Mouse (Mus musculus) hindbrain, embryonic 16.5 days (tissue): ENCODE measurements around the gene Cplx1. TPM values are rescaled to one million over a fixed set of nuclear protein-coding genes. Genes with fewer than 3 reads are reported as not detected.
"Not testable (repeated sequence)": the region's sequence is repeated elsewhere in the genome, so short reads cannot be mapped to it uniquely, and the experiment has no call there.

ENCODE experiments used
- ATAC-seq: fragments of 200-750 bp; cut with Nextera tagmentation; 2 replicates; pipeline ENCODE4 v1.8.0; 2017; ENCODE audit warnings: moderate TSS enrichment, moderate library complexity
- H3K27ac ChIP-seq: fragments of 300-500 bp; sonication (generic); 2 replicates; pipeline ENCODE4 v1.5.1; 2014; ENCODE audit warnings: low read depth, mild to moderate bottlenecking, control low read depth, low read length, moderate library complexity
- H3K27me3 ChIP-seq: fragments of 300-500 bp; sonication (generic); replicated peaks from 2 replicates; pipeline ENCODE4 v1.6.1; 2014; ENCODE audit warnings: low read length; ENCODE audit not compliant: control insufficient read depth, insufficient read depth
- H3K36me3 ChIP-seq: fragments of 300-500 bp; sonication (generic); 2 replicates; pipeline ENCODE4 v1.6.1; 2014; ENCODE audit warnings: mild to moderate bottlenecking, low read length, moderate library complexity, mixed read lengths; ENCODE audit not compliant: control insufficient read depth, insufficient read depth
- H3K4me1 ChIP-seq: fragments of 300-500 bp; sonication (generic); 2 replicates; pipeline ENCODE4 v1.6.1; 2014; ENCODE audit warnings: low read depth, low read length; ENCODE audit not compliant: control insufficient read depth, insufficient read depth
- H3K4me2 ChIP-seq: fragments of 300-500 bp; sonication (generic); 2 replicates; pipeline ENCODE4 v1.6.1; 2014; ENCODE audit warnings: mild to moderate bottlenecking, low read length, control low read depth, moderate library complexity
- H3K4me3 ChIP-seq: fragments of 300-500 bp; sonication (generic); 2 replicates; pipeline ENCODE4 v1.5.1; 2014; ENCODE audit warnings: mild to moderate bottlenecking, low read length, control low read depth, moderate library complexity
- H3K9ac ChIP-seq: fragments of 300-500 bp; sonication (generic); 2 replicates; pipeline ENCODE4 v1.6.1; 2014; ENCODE audit warnings: low read depth, mild to moderate bottlenecking, control low read depth, low read length, moderate library complexity
- H3K9me3 ChIP-seq: fragments of 300-500 bp; sonication (generic); 2 replicates; pipeline ENCODE4 v1.6.1; 2014; ENCODE audit warnings: mild to moderate bottlenecking, low read length, moderate library complexity; ENCODE audit not compliant: control insufficient read depth
- WGBS: fragments of 180-500 bp; shearing (Covaris S2); extraction: QIAGEN DNeasy Blood & Tissue Kit; methylation state at CpG from one replicate; pipeline ENCODE4 v1.1.7; 2014; 5-methylcytosine and 5-hydroxymethylcytosine counted together
- polyA plus RNA-seq: library from polyadenylated mRNA; unstranded; fragments of >200 nt; fragmentation: Nextera tagmentation; extraction: Ambion mirVana; gene quantifications from 2 replicates; pipeline ENCODE4 v1.2.1, GENCODE M21; 2015

Cplx1 gene
- polyA plus RNA-seq, 1 experiment from 2014 or later, result 264 TPM

GRCm38 (mm10) chr5:108521016-108521415, 28.8 kb downstream of the Cplx1 start:
- H3K4me3 ChIP-seq, result no peak overlapping the region
- 67% methylated on average over 2 of the region's 2 CpGs for WGBS
- H3K9ac ChIP-seq, result no peak overlapping the region
- H3K4me2 ChIP-seq, result no peak overlapping the region
- H3K36me3 ChIP-seq, result peaks cover 15% of the 10 kb centered on the region; the same call in 1 of the 2 replicates
- H3K27me3 ChIP-seq, result no peaks in the 10 kb centered on the region
- ATAC-seq, result no peak
- H3K9me3 ChIP-seq, result no peaks in the 10 kb centered on the region
- H3K4me1 ChIP-seq, result no peaks in the 10 kb centered on the region
- H3K27ac ChIP-seq, result no peak overlapping the region

GRCm38 (mm10) chr5:108520153-108520552, 29.7 kb downstream of the Cplx1 start:
- Histone ChIP-seq H3K9me3 (no peaks in the 10 kb centered on the region), H3K27ac (no peak overlapping the region), H3K36me3 (peaks cover 15% of the 10 kb centered on the region; the same call in 1 of the 2 replicates), H3K4me3 (no peak overlapping the region), H3K27me3 (no peaks in the 10 kb centered on the region), H3K9ac (no peak overlapping the region), H3K4me1 (no peaks in the 10 kb centered on the region), H3K4me2 (no peak overlapping the region)
- WGBS, result 88% methylated on average over 7 of the region's 7 CpGs
- no peak for ATAC-seq

GRCm38 (mm10) chr5:108518951-108519350, 30.9 kb downstream of the Cplx1 start:
- H3K4me2 ChIP-seq, result no peak overlapping the region
- H3K4me3 ChIP-seq, result no peak overlapping the region
- H3K36me3 ChIP-seq, result 0 out of 2 replicates have a peak, but pooled peaks cover 6% of the 10 kb centered on the region
- H3K9ac ChIP-seq, result no peak overlapping the region
- 73% methylated on average over 5 of the region's 5 CpGs for WGBS
- ATAC-seq, result no peak
- H3K27ac ChIP-seq, result no peak overlapping the region
- H3K9me3 ChIP-seq, result no peaks in the 10 kb centered on the region
- H3K27me3 ChIP-seq, result no peaks in the 10 kb centered on the region
- H3K4me1 ChIP-seq, result no peaks in the 10 kb centered on the region

DNA sequence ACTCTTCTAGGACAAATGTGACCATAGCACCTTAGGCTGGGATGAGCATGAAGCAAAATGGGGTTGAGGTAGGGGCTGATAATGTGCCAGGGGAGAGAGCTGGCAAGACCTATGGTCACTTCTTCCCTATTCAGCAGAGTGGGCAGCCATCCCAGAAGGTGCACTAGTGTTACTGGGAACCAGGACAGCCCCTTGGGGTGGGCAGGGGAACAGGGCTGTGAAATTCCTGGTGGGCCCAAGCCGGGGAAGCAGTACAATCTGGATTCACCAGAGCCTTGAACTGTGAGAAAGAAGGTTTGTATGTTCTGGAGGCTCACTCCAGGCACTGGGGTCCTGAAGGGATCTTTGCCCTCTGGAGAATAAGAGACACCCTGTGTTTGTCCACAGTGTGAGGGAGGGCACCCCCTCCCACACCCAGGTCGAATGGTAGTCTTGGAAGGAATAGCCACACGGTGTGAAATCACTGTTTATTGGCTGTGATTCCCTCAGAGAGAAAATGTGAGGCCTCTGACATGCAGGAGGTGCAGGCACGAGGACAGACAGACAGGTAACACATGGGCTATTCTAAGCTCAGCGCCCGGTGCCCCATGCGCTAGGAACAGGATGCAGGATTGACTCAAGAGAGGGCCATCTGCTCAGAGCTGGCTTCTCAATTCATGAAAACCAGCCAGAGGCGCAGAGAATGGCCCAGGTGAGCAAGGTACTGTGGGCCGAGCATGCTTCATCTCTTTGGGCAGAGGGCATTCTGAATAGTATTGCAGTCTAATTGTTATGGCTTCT, 31.5 kb downstream of the Cplx1 start:
- WGBS, result 82% methylated on average over 9 of the region's 9 CpGs
- H3K4me3 ChIP-seq, result no peak overlapping the region
- H3K9ac ChIP-seq, result no peak overlapping the region
- H3K36me3 ChIP-seq, result 0 out of 2 replicates have a peak, but pooled peaks cover 6% of the 10 kb centered on the region
- H3K27me3 ChIP-seq, result no peaks in the 10 kb centered on the region
- no peaks in the 10 kb centered on the region for H3K9me3 ChIP-seq
- no peaks in the 10 kb centered on the region for H3K4me1 ChIP-seq
- H3K27ac ChIP-seq, result no peak overlapping the region
- H3K4me2 ChIP-seq, result no peak overlapping the region
- ATAC-seq, result no peak

DNA sequence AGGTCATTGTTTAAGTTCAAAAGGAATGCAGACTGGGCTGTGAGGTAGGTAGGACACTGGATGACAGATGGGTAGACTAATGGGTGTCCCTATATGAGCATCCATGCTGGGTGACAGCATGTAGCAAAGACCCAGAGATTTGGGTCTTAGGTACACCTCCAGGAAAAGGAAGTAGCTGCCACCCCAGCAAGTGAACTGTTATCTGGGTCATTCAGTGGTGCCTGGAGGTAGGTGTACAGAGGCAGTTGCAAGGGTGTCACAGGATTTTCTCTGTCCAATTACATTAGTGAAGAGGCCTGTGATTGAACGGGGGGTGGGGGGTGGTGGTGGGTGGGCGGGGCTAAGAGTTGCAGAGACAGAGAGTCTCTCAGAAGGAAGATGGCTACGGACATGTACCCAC, 33.2 kb downstream of the Cplx1 start:
- no peak overlapping the region for H3K27ac ChIP-seq
- H3K9ac ChIP-seq, result no peak overlapping the region
- no peak overlapping the region for H3K4me3 ChIP-seq
- 0 out of 2 replicates have a peak, but pooled peaks cover 6% of the 10 kb centered on the region for H3K36me3 ChIP-seq
- H3K27me3 ChIP-seq, result no peaks in the 10 kb centered on the region
- H3K4me2 ChIP-seq, result no peak overlapping the region
- no peaks in the 10 kb centered on the region for H3K9me3 ChIP-seq
- H3K4me1 ChIP-seq, result no peaks in the 10 kb centered on the region
- ATAC-seq, result no peak
- 94% methylated on average over 3 of the region's 3 CpGs for WGBS

GRCm38 (mm10) chr5:108515581-108516361, 34.1 kb downstream of the Cplx1 start:
- no peak overlapping the region for H3K27ac ChIP-seq
- H3K9ac ChIP-seq, result no peak overlapping the region
- ATAC-seq, result peak; percentile 56; the same call in 1 of the 2 replicates
- H3K36me3 ChIP-seq, result 0 out of 2 replicates have a peak, but pooled peaks cover 6% of the 10 kb centered on the region
- 66% methylated on average over 6 of the region's 6 CpGs for WGBS
- H3K4me3 ChIP-seq, result no peak overlapping the region
- H3K27me3 ChIP-seq, result no peaks in the 10 kb centered on the region
- H3K4me1 ChIP-seq, result no peaks in the 10 kb centered on the region
- H3K4me2 ChIP-seq, result no peak overlapping the region
- H3K9me3 ChIP-seq, result no peaks in the 10 kb centered on the region

DNA sequence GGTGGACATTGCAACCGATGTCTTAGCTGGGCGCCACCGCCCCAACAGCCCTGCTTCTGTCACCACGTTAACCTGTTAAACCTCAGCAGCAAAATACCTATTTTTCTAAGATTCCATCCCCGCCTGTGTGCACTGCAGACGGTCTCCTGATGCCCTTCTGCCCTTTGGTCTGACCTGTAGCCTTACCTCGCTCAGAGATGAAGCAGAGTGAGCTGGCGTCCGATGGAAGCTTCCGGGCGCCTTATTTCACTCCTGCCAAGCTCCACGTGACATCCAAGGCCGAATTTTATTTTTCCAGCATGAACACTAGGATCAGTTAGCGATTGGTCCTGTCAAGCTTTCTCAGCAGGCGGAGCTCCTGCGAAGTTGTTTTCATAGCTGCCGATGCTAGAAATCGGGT, 47.5 kb downstream of the Cplx1 start:
- H3K4me1 ChIP-seq, result no peaks in the 10 kb centered on the region
- H3K9ac ChIP-seq, result no peak overlapping the region
- H3K27ac ChIP-seq, result no peak overlapping the region
- H3K36me3 ChIP-seq, result peaks cover 55% of the 10 kb centered on the region
- no peak for ATAC-seq
- 90% methylated on average over 18 of the region's 18 CpGs for WGBS
- no peak overlapping the region for H3K4me2 ChIP-seq
- no peaks in the 10 kb centered on the region for H3K9me3 ChIP-seq
- H3K27me3 ChIP-seq, result no peaks in the 10 kb centered on the region
- no peak overlapping the region for H3K4me3 ChIP-seq

DNA sequence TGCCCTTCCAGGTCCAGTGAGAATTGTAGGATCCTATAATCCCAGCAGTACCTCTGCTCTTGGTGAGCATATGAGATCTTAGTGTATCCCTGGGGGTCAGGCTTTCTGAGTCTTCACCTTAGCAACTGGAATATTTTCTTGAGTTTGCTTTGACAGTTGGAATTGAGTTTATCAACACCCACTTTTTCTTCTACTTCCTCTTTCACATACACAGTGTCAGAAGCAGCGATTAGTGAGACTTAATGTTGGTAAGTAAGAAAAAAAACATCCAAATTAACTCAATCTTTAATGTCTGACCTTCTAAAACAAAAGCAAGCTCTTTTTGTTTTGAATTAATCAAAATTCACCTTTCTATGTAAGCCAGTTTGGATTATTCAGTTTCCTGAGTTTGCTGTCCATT, 48.3 kb downstream of the Cplx1 start:
- no peak for ATAC-seq
- H3K9me3 ChIP-seq, result no peaks in the 10 kb centered on the region
- 93% methylated on average over 1 of the region's 1 CpGs for WGBS
- H3K27me3 ChIP-seq, result no peaks in the 10 kb centered on the region
- H3K27ac ChIP-seq, result no peak overlapping the region
- no peak overlapping the region for H3K9ac ChIP-seq
- no peaks in the 10 kb centered on the region for H3K4me1 ChIP-seq
- H3K36me3 ChIP-seq, result peaks cover 61% of the 10 kb centered on the region
- no peak overlapping the region for H3K4me3 ChIP-seq
- no peak overlapping the region for H3K4me2 ChIP-seq

DNA sequence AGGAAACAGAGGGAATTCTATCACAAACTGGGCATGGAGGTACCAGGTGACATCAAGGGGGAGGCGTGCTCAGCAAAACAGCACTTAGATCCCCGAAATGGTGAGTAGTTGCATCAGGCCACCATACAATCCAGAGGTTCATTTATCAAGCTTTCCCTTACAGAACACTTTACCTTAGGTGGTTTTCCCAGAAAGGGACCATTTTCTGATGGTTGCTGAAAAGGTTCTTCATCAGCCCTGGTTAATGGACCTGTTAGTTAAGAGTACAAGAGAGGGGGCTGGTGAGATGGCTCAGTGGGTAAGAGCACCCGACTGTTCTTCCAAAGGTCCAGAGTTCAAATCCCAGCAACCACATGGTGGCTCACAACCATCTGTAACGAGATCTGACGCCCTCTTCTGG, 63.7 kb downstream of the Cplx1 start:
- H3K36me3 ChIP-seq, result peaks cover 23% of the 10 kb centered on the region
- H3K4me3 ChIP-seq, H3K27me3 ChIP-seq, H3K4me1 ChIP-seq, H3K9me3 ChIP-seq, ATAC-seq, H3K4me2 ChIP-seq, H3K27ac ChIP-seq, H3K9ac ChIP-seq: not testable (repeated sequence)
- 93% methylated on average over 4 of the region's 5 CpGs for WGBS
